Mouse (Mus musculus) heart, postnatal 4 days (tissue): ENCODE measurements at regions not wholly inside any gene's neighbourhood (a gene's known extent, or its start where the extent isn't known, plus 50 kb on each side); places are given as distances from the start of the nearest gene placed in this dataset.

ENCODE experiments used
- DNase-seq: peaks from one replicate; pipeline ENCODE4 v3.0.0; 2021

- DNase-seq = no peak
Measured at GRCm38 (mm10) chr2:51321676-51322075, 172.8 kb upstream of the Rnd3 start.

GRCm38 (mm10) chr2:51316452-51316851 lies 167.5 kb upstream of the Rnd3 start:
- DNase-seq = no peak

- no peak for DNase-seq
Measured at GRCm38 (mm10) chr2:51313414-51313813, 164.5 kb upstream of the Rnd3 start.

GRCm38 (mm10) chr2:51306257-51306656 lies 157.3 kb upstream of the Rnd3 start:
- DNase-seq = no peak

GRCm38 (mm10) chr2:51305411-51305810 lies 156.5 kb upstream of the Rnd3 start:
- DNase-seq = peak; percentile 63

GRCm38 (mm10) chr2:51304694-51305093 lies 155.8 kb upstream of the Rnd3 start:
- DNase-seq = no peak

- DNase-seq = no peak
Measured at GRCm38 (mm10) chr2:51290659-51291260, 141.8 kb upstream of the Rnd3 start.

- no peak for DNase-seq
Measured at GRCm38 (mm10) chr2:51288678-51289077, 139.8 kb upstream of the Rnd3 start.

- no peak for DNase-seq
Measured at GRCm38 (mm10) chr2:51285632-51286031, 136.7 kb upstream of the Rnd3 start.

GRCm38 (mm10) chr2:51284781-51285225 lies 135.9 kb upstream of the Rnd3 start:
- DNase-seq = no peak

GRCm38 (mm10) chr2:51279396-51280045 lies 130.6 kb upstream of the Rnd3 start:
- no peak for DNase-seq

GRCm38 (mm10) chr2:51278824-51279223 lies 129.9 kb upstream of the Rnd3 start:
- DNase-seq = no peak

- DNase-seq = no peak
Measured at GRCm38 (mm10) chr2:51278356-51278755, 129.4 kb upstream of the Rnd3 start.

- DNase-seq = no peak
Measured at GRCm38 (mm10) chr2:51276591-51276990, 127.7 kb upstream of the Rnd3 start.

- DNase-seq = no peak
Measured at GRCm38 (mm10) chr2:51273300-51273699, 124.4 kb upstream of the Rnd3 start.

GRCm38 (mm10) chr2:51268532-51268931 lies 119.6 kb upstream of the Rnd3 start:
- peak; percentile 22 for DNase-seq

GRCm38 (mm10) chr2:51267662-51268061 lies 118.8 kb upstream of the Rnd3 start:
- DNase-seq = no peak

- DNase-seq = no peak
Measured at GRCm38 (mm10) chr2:51262506-51262905, 113.6 kb upstream of the Rnd3 start.

- DNase-seq = no peak
Measured at GRCm38 (mm10) chr2:51250798-51251197, 101.9 kb upstream of the Rnd3 start.

GRCm38 (mm10) chr2:51241573-51241972 lies 92.7 kb upstream of the Rnd3 start:
- no peak for DNase-seq

- no peak for DNase-seq
Measured at GRCm38 (mm10) chr2:51240000-51240399, 91.1 kb upstream of the Rnd3 start.

GRCm38 (mm10) chr2:51238992-51239391 lies 90.1 kb upstream of the Rnd3 start:
- no peak for DNase-seq

GRCm38 (mm10) chr2:51238131-51238931 lies 89.4 kb upstream of the Rnd3 start:
- DNase-seq = no peak

GRCm38 (mm10) chr2:51237451-51237850 lies 88.5 kb upstream of the Rnd3 start:
- DNase-seq = peak; percentile 14
